Mouse (Mus musculus) kidney, adult 2 months (tissue): Measurements from ENCODE around the gene Gm28374.

Source experiments
- CTCF ChIP-seq: fragments of 200-500 bp; conservative IDR thresholded peaks from 2 replicates; pipeline ENCODE4 v1.5.1; 2011; ENCODE audit warnings: low read depth, mild to moderate bottlenecking, control low read depth, low read length, moderate library complexity, mixed read lengths; ENCODE audit not compliant: insufficient read depth, insufficient read length
- POLR2A ChIP-seq: fragments of 200-500 bp; IDR thresholded peaks from one replicate; pipeline ENCODE4 v1.6.1; 2011; ENCODE audit warnings: low read depth, low read length, control low read depth

- TF ChIP-seq CTCF (no peak), POLR2A (no peak)
These were observed 11.3 kb downstream of the Gm28374 start for GRCm38 (mm10) chr19:6070571-6071250.
